Mouse (Mus musculus) liver, embryonic 14.5 days (tissue): ENCODE results near the gene Gcgr.

ENCODE experiments used
- CTCF ChIP-seq: IDR thresholded peaks from 2 replicates; pipeline ENCODE4 v1.5.1; 2016; ENCODE audit warnings: antibody characterized with exemption, low read depth, control low read depth
- EP300 ChIP-seq: IDR thresholded peaks from 2 replicates; pipeline ENCODE4 v1.6.1; 2016; ENCODE audit warnings: antibody characterized with exemption, low read depth

DNA sequence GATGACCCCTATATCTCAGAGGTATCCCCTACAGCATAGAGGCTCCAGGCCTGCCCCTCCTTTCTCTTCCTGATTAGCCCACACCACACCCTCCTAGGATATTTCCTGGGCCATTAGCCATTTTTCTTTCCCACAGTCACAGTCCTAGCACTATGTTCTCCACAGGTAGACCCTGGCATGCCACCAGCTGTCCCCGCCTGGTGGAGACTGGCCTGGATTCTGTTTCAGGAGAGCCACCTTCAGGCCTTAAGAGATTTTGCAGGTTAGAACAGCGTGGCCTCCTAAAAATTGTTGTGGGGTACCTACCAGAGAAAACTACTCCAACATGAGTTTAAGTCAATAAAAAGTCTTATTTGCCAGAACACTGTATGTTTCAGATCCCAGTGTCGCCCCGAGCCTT, 23.6 kb upstream of the Gcgr start:
- TF ChIP-seq CTCF (peak; percentile 62), EP300 (no peak)
